Mouse (Mus musculus): ENCODE data around the gene Plekho1.
"Not testable (repeated sequence)": the region's sequence is repeated elsewhere in the genome, so short reads cannot be mapped to it uniquely, and the experiment has no call there.

Gene Plekho1

DNA sequence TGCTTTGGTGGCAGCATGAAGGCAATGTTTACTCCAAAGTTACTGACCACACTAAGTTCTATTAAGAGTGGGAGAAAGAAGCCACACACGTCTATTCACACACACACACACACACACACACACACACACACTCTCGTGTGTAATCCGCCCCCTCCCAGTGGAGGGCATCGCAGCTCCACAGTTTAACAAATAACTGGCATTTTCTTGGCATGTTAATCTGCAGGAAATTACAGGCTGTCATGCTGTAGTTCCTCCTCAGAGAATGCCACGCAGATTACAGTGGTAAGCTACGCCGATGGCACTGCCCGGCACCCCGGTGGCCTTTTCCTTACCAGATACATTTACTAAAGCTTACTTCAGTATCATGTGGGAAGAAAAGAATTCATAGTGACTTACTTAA, 17.5 kb downstream of the Plekho1 start:
- no peak for DNase-seq (ENCODE audit: low read depth)

DNA sequence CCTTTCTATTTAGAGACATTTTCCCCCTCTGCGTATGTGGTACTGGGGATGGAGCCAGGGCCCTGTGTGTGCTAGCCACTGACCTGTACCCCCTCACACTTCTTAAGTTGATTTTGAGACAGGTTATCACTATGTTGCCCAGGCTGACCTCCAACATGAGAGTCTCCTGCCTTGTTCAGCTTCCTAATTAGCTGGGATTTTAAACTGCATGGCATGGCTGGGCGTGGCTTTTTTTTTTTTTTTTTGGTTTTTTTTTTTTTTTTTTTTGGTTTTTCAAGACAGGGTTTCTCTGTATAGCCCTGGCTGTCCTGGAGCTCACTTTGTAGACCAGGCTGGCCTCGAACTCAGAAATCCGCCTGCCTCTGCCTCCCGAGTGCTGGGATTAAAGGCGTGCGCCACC, 18.2 kb downstream of the Plekho1 start:
- DNase-seq (ENCODE audit: low read depth) = not testable (repeated sequence)

DNA sequence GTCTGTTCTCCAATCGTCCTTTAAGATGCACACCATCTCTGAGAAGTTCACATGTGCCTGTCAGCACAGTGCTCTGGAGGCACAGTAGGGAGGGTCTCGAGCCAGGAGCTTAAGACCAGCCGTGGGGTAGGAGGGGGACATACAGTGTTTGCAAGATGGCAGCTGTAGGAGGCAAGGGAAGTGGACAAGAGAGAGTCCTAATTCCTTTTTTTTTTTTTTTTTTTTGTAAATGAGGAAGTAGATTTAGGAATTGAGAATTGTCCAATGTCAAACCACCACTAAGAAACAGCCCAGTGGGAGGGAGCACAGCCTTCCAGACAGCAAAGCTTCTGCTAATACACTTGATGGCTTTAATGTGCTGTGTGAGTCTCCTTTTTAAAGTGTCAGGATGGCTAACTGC, 18.7 kb downstream of the Plekho1 start:
- no peak for DNase-seq (ENCODE audit: low read depth)

DNA sequence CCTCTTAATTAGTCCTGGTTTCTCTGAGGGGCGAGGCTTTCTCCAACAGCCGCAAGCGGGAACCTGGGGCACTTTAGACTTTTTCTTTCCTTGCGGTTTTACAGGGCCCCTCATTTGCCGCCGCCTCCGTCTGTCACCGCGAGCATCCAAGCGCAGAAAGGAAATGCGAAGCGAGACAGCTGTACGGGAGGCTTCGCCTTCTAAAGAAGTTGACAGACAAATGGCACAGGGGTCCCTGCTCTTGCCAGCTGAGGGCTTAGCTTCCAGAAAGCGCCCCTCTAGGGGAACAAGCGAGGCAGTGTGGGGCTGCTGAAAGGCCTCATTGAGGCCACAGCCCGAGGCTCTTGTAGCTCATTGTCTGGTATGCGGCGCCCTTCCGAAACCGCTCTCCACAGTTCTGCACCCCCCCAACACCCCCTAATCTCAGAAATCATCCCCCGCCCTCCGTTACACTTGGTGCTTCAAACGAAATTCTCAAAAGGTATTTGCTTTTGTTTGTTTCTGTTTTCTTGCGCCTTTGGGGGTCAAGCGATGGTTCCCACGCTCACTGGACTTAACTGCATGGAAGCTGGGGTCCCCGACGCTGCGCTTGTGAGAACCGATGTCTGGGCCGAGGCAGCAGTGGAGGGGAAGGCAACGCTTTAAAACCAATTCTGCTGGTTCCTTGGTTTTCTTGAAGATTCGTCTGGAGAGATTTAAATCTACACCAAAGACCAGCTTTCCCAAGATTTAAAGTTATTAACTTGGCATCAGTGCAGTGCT, 22.7 kb downstream of the Plekho1 start:
- no peak for DNase-seq (ENCODE audit: low read depth)

DNA sequence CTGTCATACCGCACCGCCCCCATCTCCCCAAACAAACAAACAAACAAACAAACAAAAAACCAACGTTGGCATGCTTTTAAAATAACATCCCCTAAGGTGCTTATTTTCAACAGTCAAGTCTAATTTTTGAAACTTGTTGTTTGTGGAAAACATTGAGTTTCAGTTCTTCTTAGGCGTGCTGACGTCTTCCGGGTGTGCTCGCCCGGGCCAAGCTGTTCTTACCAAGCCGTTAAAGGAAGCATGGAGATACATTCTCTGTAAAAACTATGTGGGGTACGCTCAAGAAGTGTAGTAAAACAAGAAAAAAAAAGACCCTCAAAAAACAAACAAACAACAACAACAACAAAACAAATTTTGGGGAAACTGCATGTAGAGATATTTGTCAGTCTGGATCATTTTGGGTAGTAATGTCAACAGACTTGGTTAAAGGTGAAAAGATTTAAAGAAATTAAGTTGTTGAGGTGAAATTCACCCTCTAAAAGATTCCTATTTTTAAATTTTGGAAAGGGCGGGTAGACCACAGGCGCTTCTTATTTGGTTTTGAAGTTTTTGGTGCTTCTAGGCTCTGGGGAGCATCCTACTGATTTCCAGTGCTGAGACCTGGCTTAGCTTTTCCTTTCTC, 23.4 kb downstream of the Plekho1 start:
- DNase-seq (ENCODE audit: low read depth) = no peak

DNA sequence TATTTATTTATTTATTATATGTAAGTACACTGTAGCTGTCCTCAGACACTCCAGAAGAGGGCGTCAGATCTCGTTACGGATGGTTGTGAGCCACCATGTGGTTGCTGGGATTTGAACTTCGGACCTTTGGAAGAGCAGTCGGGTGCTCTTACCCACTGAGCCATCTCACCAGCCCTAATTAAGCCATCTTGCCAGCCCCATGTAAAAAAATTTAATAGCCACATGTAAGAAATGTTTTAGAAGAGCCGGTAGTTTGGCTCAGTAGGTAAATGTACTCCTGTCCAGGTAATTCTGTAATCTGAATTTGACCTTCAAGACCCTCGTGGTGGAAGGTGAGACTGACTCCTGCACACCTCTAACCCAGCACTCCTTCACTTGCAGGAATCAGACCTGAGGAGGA, 25.1 kb downstream of the Plekho1 start:
- DNase-seq (ENCODE audit: low read depth) = not testable (repeated sequence)

DNA sequence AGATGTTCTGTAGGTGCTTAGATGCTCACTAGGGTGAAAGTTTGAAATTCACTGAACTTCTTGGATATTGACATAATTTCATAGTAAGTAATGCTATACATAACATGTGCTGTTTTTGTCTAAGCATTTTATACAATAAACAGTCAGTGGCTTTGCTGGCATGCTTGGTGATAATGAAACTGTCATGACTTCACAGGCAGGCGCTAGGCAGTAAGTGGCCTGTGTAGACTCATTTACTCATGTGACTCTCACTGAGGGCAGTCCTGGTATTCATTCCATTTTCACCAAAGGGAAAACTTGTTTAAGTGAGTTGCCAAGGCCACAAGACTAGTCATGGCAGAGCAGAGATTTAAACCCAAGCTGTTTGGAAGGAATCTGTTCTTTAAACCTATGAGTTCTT, 26.5 kb downstream of the Plekho1 start:
- no peak for DNase-seq (ENCODE audit: low read depth)

DNA sequence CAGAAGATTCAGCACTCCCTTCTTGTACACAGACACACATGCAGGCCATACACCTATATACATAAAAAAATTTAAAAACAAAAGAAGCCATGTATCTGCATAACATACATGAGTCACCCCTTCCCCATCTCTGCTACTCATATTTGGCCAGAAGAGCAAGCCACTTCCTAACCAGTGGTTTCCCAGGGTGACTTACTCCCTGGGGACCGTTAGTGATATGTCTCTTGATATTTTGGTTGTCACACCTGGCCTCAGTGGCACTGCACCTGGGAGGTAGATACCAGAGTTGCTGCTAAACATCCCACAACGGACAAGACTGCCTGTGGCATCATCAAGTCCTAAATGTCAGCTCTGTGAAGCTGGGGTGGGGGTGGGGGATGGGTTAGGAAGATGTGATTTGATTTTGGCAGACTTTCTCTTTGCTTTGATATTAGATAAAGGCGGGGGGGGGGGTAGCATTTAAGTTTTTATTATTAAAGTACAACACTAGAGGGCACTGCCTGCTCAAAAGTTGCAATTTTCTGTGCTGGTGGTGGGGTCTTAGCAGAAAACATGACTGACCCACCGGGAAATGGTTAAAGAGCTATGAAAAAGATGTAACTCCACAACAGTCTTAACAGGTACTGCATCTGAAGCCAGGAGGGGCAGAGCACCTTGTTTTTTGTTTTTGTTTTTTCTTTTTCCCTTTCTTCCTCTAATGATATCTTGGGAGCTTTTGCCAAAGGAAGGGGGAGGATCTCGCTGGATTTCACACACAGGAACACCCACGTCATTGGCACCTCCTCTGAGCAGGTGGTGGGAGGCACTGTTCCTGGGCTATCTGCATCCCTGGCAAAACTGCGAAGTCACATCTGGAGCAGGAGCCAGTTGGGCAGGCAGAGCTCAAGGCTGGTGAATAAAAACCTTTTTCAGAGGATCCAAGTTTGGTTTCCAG, 30.0 kb downstream of the Plekho1 start:
- no peak for DNase-seq (ENCODE audit: low read depth)

DNA sequence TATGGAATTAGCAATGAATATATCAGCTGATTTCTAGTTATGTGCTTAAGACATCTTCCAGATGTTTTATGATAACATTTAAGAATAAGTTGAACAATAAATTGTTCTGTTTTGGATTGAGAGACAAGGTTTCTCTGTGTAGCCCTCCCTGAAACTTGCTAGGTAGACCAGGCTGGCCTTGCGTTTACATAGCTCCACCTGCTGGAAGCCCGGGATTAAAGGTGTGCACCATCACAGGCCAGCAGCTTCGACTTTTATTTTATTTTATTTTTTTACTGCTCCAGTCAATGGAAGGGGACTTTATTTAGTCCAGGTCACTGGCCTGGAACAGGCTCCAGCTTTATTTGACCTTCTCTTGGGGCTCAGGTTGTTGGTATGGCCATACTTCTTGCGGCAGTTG, 32.1 kb downstream of the Plekho1 start:
- no peak for DNase-seq (ENCODE audit: low read depth)

DNA sequence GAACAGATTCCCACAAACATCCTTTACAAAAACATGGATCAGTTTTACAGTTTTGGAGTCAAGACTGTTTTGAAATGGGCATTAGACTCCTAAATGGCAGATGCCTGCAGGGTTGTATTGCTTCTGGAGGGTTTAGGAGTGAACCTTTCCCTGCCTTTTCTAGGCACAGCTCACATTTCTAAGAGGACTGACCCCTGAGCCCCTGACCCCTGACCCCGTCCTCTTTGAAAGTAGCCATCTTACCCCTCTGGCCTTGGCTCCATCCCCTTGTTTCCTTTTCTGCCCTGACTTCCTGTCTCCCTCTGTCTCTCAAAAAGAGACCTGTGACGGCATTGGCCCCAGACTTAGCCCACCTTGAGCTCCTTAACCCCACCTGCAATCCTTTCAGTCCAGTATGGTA, 32.6 kb downstream of the Plekho1 start:
- no peak for DNase-seq (ENCODE audit: low read depth)

DNA sequence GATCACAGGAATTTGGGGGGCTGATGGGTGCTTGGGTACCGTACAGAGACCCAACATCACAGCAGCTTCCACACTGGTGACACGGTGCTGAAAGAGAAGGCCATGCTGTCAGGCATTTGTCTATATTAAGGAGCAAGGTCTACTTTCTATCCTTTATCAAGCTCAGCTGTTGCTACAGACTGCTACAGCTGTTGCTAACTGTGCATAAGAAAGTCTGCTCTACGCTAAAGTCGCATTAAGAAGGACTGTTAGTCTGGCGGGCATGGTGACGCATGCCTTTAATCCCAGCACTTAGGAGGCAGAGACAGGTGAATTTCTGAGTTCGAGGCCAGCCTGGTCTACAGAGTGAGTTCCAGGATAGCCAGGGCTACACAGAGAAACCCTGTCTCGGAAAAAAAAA, 33.6 kb downstream of the Plekho1 start:
- DNase-seq (ENCODE audit: low read depth) = not testable (repeated sequence)

DNA sequence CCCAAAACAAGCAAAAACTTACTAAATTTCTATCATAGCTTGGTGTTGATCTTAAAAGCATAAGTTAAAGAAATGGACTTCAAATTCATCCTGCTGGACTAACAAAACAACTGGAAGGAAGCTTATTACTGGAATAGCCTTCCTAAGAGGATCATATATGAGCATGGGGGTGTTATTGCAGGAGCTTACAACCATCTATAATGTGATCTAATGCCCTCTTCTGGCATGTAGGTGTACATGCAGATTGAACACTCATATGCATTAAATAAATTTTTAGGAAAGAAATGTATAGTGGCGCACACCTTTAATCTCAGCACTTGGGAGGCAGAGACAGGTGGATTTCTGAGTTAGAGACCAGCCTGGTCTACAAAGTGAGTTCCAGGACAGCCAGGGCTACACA, 36.0 kb downstream of the Plekho1 start:
- no peak for DNase-seq (ENCODE audit: low read depth)

DNA sequence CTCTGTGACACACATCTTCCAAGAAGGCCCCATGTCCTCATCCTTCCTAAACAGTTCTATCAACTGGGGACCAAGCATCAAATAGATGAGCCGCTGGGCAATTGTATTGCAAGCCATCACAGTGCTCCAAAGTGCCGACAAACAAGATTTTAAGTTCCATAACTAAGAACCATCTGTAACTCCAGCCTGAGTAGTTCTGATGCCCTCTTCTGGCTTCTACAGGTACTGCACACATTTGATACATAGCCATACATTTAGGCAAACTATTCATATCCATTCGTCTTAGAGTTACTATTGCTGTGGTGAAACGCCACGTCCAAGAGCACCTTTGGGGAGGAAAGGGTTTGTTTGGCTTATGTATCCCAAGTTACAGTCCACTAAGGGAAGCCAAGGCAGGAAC, 36.7 kb downstream of the Plekho1 start:
- DNase-seq (ENCODE audit: low read depth) = peak; percentile 66

DNA sequence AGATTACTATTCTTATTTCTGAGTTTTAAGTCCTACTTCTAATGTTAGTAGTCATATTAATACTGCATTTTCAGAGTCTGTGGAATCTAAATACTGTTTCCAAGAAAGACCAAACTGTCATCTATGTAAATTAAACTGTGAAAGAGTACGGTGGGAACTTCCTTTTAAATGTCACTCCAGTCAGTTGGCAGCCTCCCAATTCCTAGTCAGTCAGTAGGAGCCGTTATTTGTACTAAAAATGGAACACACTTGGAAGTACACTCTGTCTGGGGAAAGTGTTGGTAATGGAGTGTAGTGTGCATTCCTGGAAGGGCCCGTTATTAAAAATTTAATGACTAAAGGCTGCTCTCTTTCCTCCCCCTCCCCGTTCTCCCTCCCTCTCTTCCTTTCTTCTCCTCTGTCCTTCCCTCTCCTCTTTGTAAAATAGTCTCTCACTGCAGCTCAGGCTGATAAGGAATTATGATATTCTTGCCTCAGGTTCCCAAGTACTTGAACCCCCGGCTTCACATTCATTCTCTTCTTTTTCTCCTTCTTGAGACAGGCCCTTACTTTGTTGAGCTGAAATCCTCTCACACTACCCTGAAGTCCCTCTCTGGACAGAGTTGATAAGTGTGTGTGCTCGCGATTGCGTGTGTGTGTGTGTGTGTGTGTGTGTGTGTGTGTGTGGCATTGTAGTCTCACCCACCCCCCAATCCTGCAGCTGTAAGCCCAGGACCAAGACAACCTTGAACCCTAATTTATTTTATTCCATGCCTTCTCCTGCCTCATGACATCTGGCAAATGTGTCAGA, 38.2 kb downstream of the Plekho1 start:
- DNase-seq (ENCODE audit: low read depth) = no peak

DNA sequence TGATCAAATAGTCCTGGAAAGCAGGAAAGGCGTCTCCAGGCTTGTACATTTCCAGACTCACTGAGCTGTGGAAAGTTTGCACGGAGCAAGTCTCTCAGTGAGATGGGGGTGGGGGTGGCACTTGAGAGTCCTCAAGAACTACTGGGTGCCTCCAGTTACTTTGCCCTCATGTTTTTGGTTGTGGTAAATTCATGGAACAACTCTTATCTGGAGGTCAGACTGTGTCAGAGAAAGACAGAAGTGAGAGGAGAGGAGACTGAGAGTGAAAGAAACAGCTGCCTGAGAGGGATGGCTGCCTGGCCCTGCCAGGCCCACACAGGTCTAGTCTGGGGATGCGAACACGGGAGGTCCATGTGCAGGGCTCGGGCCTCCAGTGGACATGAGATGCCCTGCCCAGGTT, 40.5 kb downstream of the Plekho1 start:
- DNase-seq (ENCODE audit: low read depth) = no peak

DNA sequence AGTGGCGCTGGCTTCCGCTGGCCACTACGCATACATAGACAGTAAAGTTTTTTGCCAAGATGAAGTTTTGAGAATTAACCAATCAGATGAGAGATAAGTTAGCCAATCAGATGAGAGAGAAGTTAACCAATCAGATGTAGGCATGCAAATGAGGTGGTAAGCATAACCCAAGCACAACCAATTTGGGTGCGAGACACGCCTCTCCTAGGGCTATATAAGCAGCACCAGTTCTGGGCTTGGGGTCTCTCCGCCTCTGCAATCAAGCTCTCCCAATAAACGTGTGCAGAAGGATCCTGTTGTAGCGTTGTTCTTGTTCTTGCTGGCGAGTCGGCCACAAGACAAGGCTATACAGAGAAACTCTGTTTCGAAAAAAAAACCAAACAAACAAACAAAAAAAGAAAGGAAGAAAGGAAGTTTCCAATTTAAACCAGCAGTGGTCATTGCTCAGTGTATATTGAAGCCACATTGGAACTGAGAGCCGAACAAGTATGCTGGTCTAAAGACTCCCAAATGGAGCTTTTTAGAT, 41.1 kb downstream of the Plekho1 start:
- not testable (repeated sequence) for DNase-seq (ENCODE audit: low read depth)

DNA sequence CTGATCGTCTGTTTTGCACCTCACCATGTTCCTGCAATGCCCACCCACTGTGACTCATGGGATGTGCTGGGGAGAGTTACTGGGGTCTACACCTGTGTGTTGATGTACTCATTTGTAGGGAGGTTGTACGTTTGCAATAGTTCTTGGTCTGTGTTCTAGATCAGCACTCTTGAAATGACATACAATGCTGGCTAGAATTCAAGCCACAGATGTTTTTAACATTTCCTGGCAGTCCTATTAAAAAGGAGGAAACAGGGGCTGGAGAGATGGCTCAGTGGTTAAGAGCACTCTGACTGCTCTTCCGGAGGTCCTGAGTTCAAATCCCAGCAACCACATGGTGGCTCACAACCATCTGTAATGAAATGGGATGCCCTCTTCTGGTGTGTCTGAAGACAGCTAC, 42.3 kb downstream of the Plekho1 start:
- DNase-seq (ENCODE audit: low read depth) = no peak

DNA sequence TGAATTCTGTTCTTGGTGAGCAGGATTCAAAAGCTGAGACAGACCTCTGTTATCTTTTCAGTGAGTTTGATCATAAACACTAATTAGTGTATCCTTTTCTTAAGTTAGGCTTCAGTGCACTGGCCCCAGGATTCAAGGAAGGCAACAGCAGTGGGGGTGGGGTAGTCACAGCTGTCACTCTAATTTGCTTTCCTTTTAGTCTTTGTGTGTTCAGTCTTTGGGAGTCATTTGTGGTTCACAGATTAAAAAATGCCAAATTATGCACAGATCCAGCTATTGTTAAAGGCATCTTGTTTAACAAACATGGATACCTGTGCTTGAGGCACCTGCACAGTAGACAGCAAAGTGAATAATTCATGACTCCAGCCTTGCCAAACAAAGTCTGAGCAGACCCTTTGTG, 42.8 kb downstream of the Plekho1 start:
- DNase-seq (ENCODE audit: low read depth) = no peak

DNA sequence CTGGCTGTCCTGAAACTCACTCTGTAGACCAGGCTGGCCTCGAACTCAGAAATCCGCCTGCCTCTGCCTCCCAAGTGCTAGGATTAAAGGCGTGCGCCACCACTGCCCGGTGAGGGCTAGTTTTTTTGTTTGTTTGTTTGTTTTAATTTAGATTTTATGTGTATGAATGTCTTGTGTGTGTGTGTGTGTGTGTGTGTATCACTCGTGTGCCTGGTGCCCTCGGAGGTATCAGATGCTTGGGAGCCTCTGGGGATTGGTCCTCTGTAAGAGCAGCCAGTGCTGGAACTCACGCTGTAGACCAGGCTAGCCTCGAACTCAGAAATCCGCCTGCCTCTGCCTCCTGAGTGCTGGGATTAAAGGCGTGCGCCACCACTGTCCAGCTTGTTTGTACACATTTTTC, 44.2 kb downstream of the Plekho1 start:
- not testable (repeated sequence) for DNase-seq (ENCODE audit: low read depth)

DNA sequence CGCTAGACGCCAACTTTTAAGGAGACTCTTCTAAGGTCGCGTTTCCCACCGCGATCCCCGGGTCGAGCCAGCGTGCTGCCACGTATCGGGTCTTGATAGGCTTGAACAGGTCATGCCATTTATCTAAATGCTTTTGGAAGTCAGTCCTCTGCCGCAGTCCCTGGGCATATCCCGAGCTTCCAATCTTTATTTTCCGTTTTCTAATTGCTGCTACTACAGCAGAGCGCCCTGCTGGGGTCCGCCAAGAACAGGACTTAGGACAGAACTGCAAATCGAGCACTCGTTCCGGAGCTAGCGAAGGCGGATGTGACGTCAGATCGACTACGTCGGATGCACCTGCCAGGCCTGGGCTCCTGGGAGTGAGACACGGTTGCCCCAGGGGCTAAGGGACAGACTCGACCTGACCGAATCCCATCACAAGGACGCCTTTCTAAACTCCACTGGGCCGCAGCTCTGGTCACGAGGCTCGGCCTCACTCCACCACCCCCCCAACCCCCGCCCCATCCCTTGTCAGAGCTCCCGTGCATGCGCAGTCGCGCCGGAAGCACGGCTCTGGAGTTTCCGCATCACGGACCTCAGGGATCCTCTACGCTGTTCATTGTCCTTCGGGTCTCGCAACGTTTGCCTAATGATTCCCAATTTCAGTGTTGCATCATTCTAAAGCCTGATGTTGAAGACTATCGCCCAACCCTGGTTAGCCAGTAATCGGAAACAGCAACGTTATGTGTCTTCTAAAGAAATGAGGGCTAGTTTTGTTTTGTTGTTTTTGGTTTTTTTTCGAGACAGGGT, 44.8 kb downstream of the Plekho1 start:
- peak; percentile 86 for DNase-seq (ENCODE audit: low read depth)

DNA sequence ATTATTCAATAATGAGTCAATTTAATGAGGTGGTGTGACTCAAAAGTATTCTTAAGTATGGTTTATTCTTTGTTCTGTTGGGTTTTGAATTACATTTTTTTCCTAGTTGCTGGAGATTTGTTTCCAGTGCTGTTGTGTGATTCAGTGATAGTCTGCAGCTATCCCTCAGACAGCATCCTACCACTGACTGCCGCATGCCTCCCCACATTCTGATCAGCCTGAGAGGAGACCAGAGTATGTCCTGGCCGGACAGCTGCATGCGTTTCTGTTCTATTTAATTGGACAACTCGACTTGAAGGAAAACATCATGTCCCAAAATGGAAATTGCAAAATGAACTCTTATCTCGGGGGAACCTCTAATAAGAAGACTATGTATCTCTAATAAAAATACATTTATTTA, 47.5 kb downstream of the Plekho1 start:
- no peak for DNase-seq (ENCODE audit: low read depth)
